9 mouse cellular contexts compared by ENCODE assay signal in genomic region chr2:36103555-36104367, GRCm38 (mm10). TPM values are rescaled to one million over a fixed set of nuclear protein-coding genes. Genes with fewer than 3 reads are reported as not detected.
DNase-seq lines count a peak whose midpoint lies in the region; ATAC-seq lines count a peak whose summit lies in the region.
"Had no signal": no experiment of that assay in that cellular context is flagged by ENCODE, and none has a peak within 500 bp of the region (broad histone marks: within the 10 kb centered on the region; RNA-seq: fewer than 3 reads in every experiment).

No protein-coding gene starts in this region.

- H3K27ac ChIP-seq in lung, embryonic 15.5 days: no peak overlapping the region
- H3K27ac ChIP-seq in embryonic facial prominence, embryonic 13.5 days: peak overlapping the region; percentile 87
- no peak overlapping the region for H3K27ac ChIP-seq in hindbrain, embryonic 15.5 days (replicated peaks)
- no peak overlapping the region for H3K27ac ChIP-seq in midbrain, embryonic 10.5 days (replicated peaks)

- H3K36me3 ChIP-seq in lung, embryonic 15.5 days: no peaks in the 10 kb centered on the region
- no peaks in the 10 kb centered on the region for H3K36me3 ChIP-seq in embryonic facial prominence, embryonic 13.5 days
- no peaks in the 10 kb centered on the region for H3K36me3 ChIP-seq in hindbrain, embryonic 15.5 days
- H3K36me3 ChIP-seq in midbrain, embryonic 10.5 days: no peaks in the 10 kb centered on the region

- H3K27me3 ChIP-seq in lung, embryonic 15.5 days: peaks cover 98% of the 10 kb centered on the region
- H3K27me3 ChIP-seq in embryonic facial prominence, embryonic 13.5 days: peaks cover 99% of the 10 kb centered on the region
- peaks cover 78% of the 10 kb centered on the region for H3K27me3 ChIP-seq in hindbrain, embryonic 15.5 days
- H3K27me3 ChIP-seq in midbrain, embryonic 10.5 days (ENCODE audit: low read depth, poor library complexity, severe bottlenecking): peaks cover 100% of the 10 kb centered on the region

- H3K9ac ChIP-seq in lung, embryonic 15.5 days: peak overlapping the region; percentile 41; the same call in 1 of the 2 replicates
- peak overlapping the region; percentile 86 for H3K9ac ChIP-seq in embryonic facial prominence, embryonic 13.5 days
- H3K9ac ChIP-seq in hindbrain, embryonic 15.5 days: no peak overlapping the region

- peak overlapping the region; percentile 48 for H3K4me3 ChIP-seq in lung, embryonic 15.5 days
- peak overlapping the region; percentile 61 for H3K4me3 ChIP-seq in embryonic facial prominence, embryonic 13.5 days
- peak overlapping the region; percentile 27 for H3K4me3 ChIP-seq in hindbrain, embryonic 15.5 days
- H3K4me3 ChIP-seq in midbrain, embryonic 10.5 days: peak overlapping the region; percentile 61

- no peaks in the 10 kb centered on the region for H3K9me3 ChIP-seq in lung, embryonic 15.5 days
- H3K9me3 ChIP-seq in embryonic facial prominence, embryonic 13.5 days: no peaks in the 10 kb centered on the region
- H3K9me3 ChIP-seq in hindbrain, embryonic 15.5 days: no peaks in the 10 kb centered on the region
- no peaks in the 10 kb centered on the region for H3K9me3 ChIP-seq in midbrain, embryonic 10.5 days (replicated peaks)

- WGBS in lung, embryonic 15.5 days: under 1% methylated on average over 38 of the region's 38 CpGs
- WGBS in embryonic facial prominence, embryonic 13.5 days: under 1% methylated on average over 38 of the region's 38 CpGs
- under 1% methylated on average over 38 of the region's 38 CpGs for WGBS in hindbrain, embryonic 15.5 days
- under 1% methylated on average over 37 of the region's 38 CpGs for WGBS in midbrain, embryonic 10.5 days

- peaks cover 37% of the 10 kb centered on the region for H3K4me1 ChIP-seq in lung, embryonic 15.5 days
- peaks cover 54% of the 10 kb centered on the region for H3K4me1 ChIP-seq in embryonic facial prominence, embryonic 13.5 days
- H3K4me1 ChIP-seq in hindbrain, embryonic 15.5 days (replicated peaks): peaks cover 33% of the 10 kb centered on the region
- H3K4me1 ChIP-seq in midbrain, embryonic 10.5 days: peaks cover 46% of the 10 kb centered on the region

- DNase-seq in lung, postnatal 36 days: no peak
- DNase-seq in midbrain, embryonic 10.5 days (ENCODE audit: low spot score): peak; percentile 67
- DNase-seq in layer of hippocampus, postnatal 14 days (ENCODE audit: low spot score in 2 of 2): no peak
- no peak for DNase-seq in natural killer cell, adult 2 months (ENCODE audit: low spot score in 2 of 2)
- DNase-seq in gastrocnemius, postnatal 14 days: no peak

- peak overlapping the region; percentile 84 for H3K4me2 ChIP-seq in lung, embryonic 15.5 days
- peak overlapping the region; percentile 83 for H3K4me2 ChIP-seq in embryonic facial prominence, embryonic 13.5 days
- H3K4me2 ChIP-seq in hindbrain, embryonic 15.5 days: peak overlapping the region; percentile 54

- intact Hi-C loops in gastrocnemius, postnatal 14 days (cut with DNase I; ENCODE audit: low total_unique reads): no loop called here

- ATAC-seq in lung, embryonic 15.5 days (ENCODE audit: borderline replicate concordance, extremely low read depth, low FRiP score, low TSS enrichment): no peak
- ATAC-seq in embryonic facial prominence, embryonic 13.5 days (ENCODE audit: insufficient number of reproducible peaks, insufficient read depth, low FRiP score, low TSS enrichment, low read depth): no peak
- no peak for ATAC-seq in hindbrain, embryonic 15.5 days (ENCODE audit: low FRiP score, low read depth)

RNA-seq across cellular contexts. Expression of gene Lhx6, which starts 1.4 kb away (rescaled TPM):
- 6.4 and 8.1 TPM in 2 replicates for polyA plus RNA-seq in lung, embryonic 15.5 days (2015; fragmentation: Nextera tagmentation; extraction: Ambion mirVana)
- polyA plus RNA-seq in embryonic facial prominence, embryonic 13.5 days (2015; fragmentation: Nextera tagmentation; extraction: Ambion mirVana): 13.7 and 13.8 TPM in 2 replicates
- polyA plus RNA-seq in hindbrain, embryonic 15.5 days (2015; fragmentation: Nextera tagmentation; extraction: Ambion mirVana): 0.62 and 1.3 TPM in 2 replicates
- polyA plus RNA-seq in midbrain, embryonic 10.5 days (2016; fragmentation: Nextera tagmentation; extraction: Ambion mirVana): 1.2 and 1.6 TPM in 2 replicates
- 10 to 100 TPM; 17.5 to 19.7 TPM for total RNA-seq in layer of hippocampus, postnatal 14 days (2021)
- 1 to 10 TPM; 3.6 to 4.5 TPM for total RNA-seq in gastrocnemius, postnatal 14 days (2021)
- total RNA-seq: neutrophil, adult 5-6 weeks had no signal

RNA-seq across cellular contexts. Expression of gene Mrrf, which starts 32.4 kb away (rescaled TPM):
- polyA plus RNA-seq in lung, embryonic 15.5 days (2015; fragmentation: Nextera tagmentation; extraction: Ambion mirVana): 31.1 and 32.4 TPM in 2 replicates
- polyA plus RNA-seq in embryonic facial prominence, embryonic 13.5 days (2015; fragmentation: Nextera tagmentation; extraction: Ambion mirVana): 27.6 and 34.7 TPM in 2 replicates
- 21.2 and 23.1 TPM in 2 replicates for polyA plus RNA-seq in hindbrain, embryonic 15.5 days (2015; fragmentation: Nextera tagmentation; extraction: Ambion mirVana)
- polyA plus RNA-seq in midbrain, embryonic 10.5 days (2016; fragmentation: Nextera tagmentation; extraction: Ambion mirVana): 25.6 and 30.1 TPM in 2 replicates
- total RNA-seq in layer of hippocampus, postnatal 14 days (2021): 10 to 100 TPM; 16.2 to 19.1 TPM
- total RNA-seq in gastrocnemius, postnatal 14 days (2021): 10 to 100 TPM; 14.8 to 18.7 TPM

RNA-seq across cellular contexts. Expression of gene Rbm18, which starts 32.8 kb away (rescaled TPM):
- 70.5 and 73.5 TPM in 2 replicates for polyA plus RNA-seq in lung, embryonic 15.5 days (2015; fragmentation: Nextera tagmentation; extraction: Ambion mirVana)
- polyA plus RNA-seq in embryonic facial prominence, embryonic 13.5 days (2015; fragmentation: Nextera tagmentation; extraction: Ambion mirVana): 82.8 and 85.6 TPM in 2 replicates
- polyA plus RNA-seq in hindbrain, embryonic 15.5 days (2015; fragmentation: Nextera tagmentation; extraction: Ambion mirVana): 114 and 117 TPM in 2 replicates
- polyA plus RNA-seq in midbrain, embryonic 10.5 days (2016; fragmentation: Nextera tagmentation; extraction: Ambion mirVana): 80.8 and 95.4 TPM in 2 replicates
- total RNA-seq in layer of hippocampus, postnatal 14 days (2021): 10 to 100 TPM; 49.5 to 50.8 TPM
- 10 to 100 TPM; 29.6 to 30.9 TPM for total RNA-seq in gastrocnemius, postnatal 14 days (2021)

RNA-seq across cellular contexts. Expression of gene Morn5, which starts 54.5 kb away (rescaled TPM):
- 3.1 and 3.6 TPM in 2 replicates for polyA plus RNA-seq in lung, embryonic 15.5 days (2015; fragmentation: Nextera tagmentation; extraction: Ambion mirVana)
- polyA plus RNA-seq in embryonic facial prominence, embryonic 13.5 days (2015; fragmentation: Nextera tagmentation; extraction: Ambion mirVana): 0.78 TPM in 1 of 2 replicates, not detected in the other
- polyA plus RNA-seq in hindbrain, embryonic 15.5 days (2015; fragmentation: Nextera tagmentation; extraction: Ambion mirVana): 2.9 and 3.0 TPM in 2 replicates
- 0.20 and 0.35 TPM in 2 replicates for polyA plus RNA-seq in midbrain, embryonic 10.5 days (2016; fragmentation: Nextera tagmentation; extraction: Ambion mirVana)
- total RNA-seq in layer of hippocampus, postnatal 14 days (2021): 1 to 10 TPM; 2.7 to 2.9 TPM
- not detected for total RNA-seq in gastrocnemius, postnatal 14 days (2021)
- total RNA-seq: neutrophil, adult 5-6 weeks had no signal

RNA-seq across cellular contexts. Expression of gene Ndufa8, which starts 54.6 kb away (rescaled TPM):
- 256 and 268 TPM in 2 replicates for polyA plus RNA-seq in lung, embryonic 15.5 days (2015; fragmentation: Nextera tagmentation; extraction: Ambion mirVana)
- polyA plus RNA-seq in embryonic facial prominence, embryonic 13.5 days (2015; fragmentation: Nextera tagmentation; extraction: Ambion mirVana): 207 and 220 TPM in 2 replicates
- 327 and 332 TPM in 2 replicates for polyA plus RNA-seq in hindbrain, embryonic 15.5 days (2015; fragmentation: Nextera tagmentation; extraction: Ambion mirVana)
- polyA plus RNA-seq in midbrain, embryonic 10.5 days (2016; fragmentation: Nextera tagmentation; extraction: Ambion mirVana): 193 and 202 TPM in 2 replicates
- 100 to 1,000 TPM; 186 to 192 TPM for total RNA-seq in layer of hippocampus, postnatal 14 days (2021)
- 100 to 1,000 TPM; 328 to 375 TPM for total RNA-seq in gastrocnemius, postnatal 14 days (2021)
